Mouse (Mus musculus) testis, adult 2 months (tissue): Measurements from ENCODE around the gene Got1. TPM values are rescaled to one million over a fixed set of nuclear protein-coding genes. Genes with fewer than 3 reads are reported as not detected.

Experiments used
- H3K27ac ChIP-seq: fragments of 200-500 bp; 2 replicates; pipeline ENCODE4 v1.5.1; 2012; ENCODE audit warnings: low read depth, low read length; ENCODE audit not compliant: control insufficient read depth, insufficient read depth
- H3K27me3 ChIP-seq: fragments of 200-500 bp; 2 replicates; pipeline ENCODE4 v1.6.1; 2012; ENCODE audit warnings: mild to moderate bottlenecking, low read length, moderate library complexity; ENCODE audit not compliant: control insufficient read depth, insufficient read depth
- H3K36me3 ChIP-seq: fragments of 200-500 bp; 2 replicates; pipeline ENCODE4 v1.6.1; 2012; ENCODE audit warnings: mild to moderate bottlenecking, low read length; ENCODE audit not compliant: control insufficient read depth, insufficient read depth
- H3K4me1 ChIP-seq: fragments of 200-500 bp; 2 replicates; pipeline ENCODE4 v1.6.1; 2012; ENCODE audit warnings: low read length; ENCODE audit not compliant: control insufficient read depth, insufficient read depth
- H3K4me3 ChIP-seq: fragments of 200-500 bp; 2 replicates; pipeline ENCODE4 v1.5.1; 2012; ENCODE audit warnings: low read depth, mild to moderate bottlenecking, low read length, moderate library complexity, mixed read lengths; ENCODE audit not compliant: control insufficient read depth
- CTCF ChIP-seq: fragments of 200-500 bp; IDR thresholded peaks from 2 replicates; pipeline ENCODE4 v1.5.1; 2012; ENCODE audit warnings: low read depth, mild to moderate bottlenecking, inconsistent platforms, low read length, moderate library complexity; ENCODE audit not compliant: control insufficient read depth, insufficient read depth, insufficient replicate concordance
- POLR2A ChIP-seq: fragments of 200-500 bp; IDR thresholded peaks from 2 replicates; pipeline ENCODE4 v1.6.1; 2012; ENCODE audit warnings: low read depth, mild to moderate bottlenecking, inconsistent platforms, low read length, moderate library complexity; ENCODE audit not compliant: control insufficient read depth
- polyA plus RNA-seq: library from polyadenylated mRNA; depleted of rRNA; stranded (reverse); fragments of >200 nt; gene quantifications from 2 replicates; pipeline ENCODE4 v1.2.3, GENCODE M21; 2012

Got1 gene
- polyA plus RNA-seq, 1 experiment: 13.4 TPM

DNA sequence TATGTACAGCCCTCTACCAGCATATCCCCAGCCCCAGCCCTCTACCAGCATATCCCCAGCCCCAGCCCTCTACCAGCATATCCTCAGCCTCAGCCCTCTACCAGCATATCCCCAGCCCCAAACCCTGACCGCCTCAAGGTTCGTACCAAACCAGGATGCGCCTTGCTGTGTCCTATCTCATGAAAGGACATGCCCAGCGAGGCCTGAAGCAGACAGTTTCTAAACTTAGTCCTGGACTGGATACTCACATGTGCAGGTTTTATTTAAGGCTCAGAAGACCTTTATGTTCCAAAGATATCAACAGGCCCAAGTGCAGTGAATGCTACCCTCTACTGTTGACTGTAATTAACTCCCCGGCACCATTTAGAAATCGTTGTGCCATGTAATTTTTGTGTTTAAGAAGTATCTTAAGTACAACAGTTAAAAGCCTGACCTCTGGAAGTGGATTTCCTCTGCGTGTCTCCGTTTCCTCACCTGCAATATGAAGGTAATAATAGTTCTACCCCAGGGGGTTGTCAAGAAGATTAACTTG lies 3.7 kb upstream of the Got1 start:
- Histone ChIP-seq H3K27ac (no peak overlapping the region), H3K27me3 (no peaks in the 10 kb centered on the region)
- TF ChIP-seq POLR2A (no peak), CTCF (no peak)

DNA sequence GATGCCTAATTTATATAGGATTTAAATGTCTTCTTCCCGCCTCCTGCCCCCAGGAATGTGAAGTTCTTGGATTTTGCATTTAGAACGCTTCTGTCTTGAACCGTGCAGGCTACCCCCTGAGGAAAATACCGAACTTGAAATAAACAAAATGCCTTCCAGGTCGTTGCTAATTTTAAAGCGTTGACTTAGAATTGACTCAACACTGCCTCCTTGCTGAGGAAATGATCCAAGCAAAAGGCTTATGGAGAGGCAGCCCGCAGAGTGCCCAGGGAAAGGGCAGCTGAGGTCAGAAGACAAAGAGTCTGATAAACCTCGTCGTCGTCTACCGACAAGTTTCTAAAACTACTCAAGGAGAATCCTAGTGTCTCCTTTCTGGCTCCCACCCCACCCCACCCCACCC lies 2.7 kb upstream of the Got1 start:
- Histone ChIP-seq H3K4me3 (no peak overlapping the region), H3K27me3 (no peaks in the 10 kb centered on the region), H3K4me1 (peaks cover 14% of the 10 kb centered on the region), H3K27ac (no peak overlapping the region), H3K36me3 (no peaks in the 10 kb centered on the region)
- TF ChIP-seq CTCF: 0 out of 2 replicates have a peak, but pooled peaks have one; percentile 25
- no peak for TF ChIP-seq POLR2A

More for the DNA sequence above, 3.7 kb upstream of the Got1 start:
- Histone ChIP-seq H3K36me3 (no peaks in the 10 kb centered on the region), H3K4me3 (no peak overlapping the region), H3K4me1 (peaks cover 14% of the 10 kb centered on the region)

DNA sequence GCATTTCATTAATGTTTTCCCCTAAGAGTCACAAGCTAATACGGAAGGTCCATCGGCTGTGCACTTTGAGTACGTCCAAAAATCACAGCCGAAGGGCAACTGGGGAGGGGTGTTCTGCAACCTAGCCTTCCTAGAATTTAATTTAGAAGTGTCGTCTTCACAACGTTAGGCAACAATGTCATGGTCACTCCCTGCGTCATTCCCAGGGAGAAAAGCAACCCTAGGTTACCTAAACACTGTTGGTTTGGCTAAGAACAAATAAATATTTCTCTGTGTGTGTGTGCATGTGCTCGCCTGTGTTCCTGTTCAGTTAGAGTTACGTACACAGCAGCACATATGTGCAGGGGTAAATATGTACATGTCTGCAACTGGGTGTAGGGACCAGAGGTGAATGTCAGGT lies 1.6 kb upstream of the Got1 start:
- Histone ChIP-seq H3K4me1 (peaks cover 11% of the 10 kb centered on the region), H3K4me3 (no peak overlapping the region), H3K27ac (no peak overlapping the region), H3K36me3 (no peaks in the 10 kb centered on the region), H3K27me3 (no peaks in the 10 kb centered on the region)
- TF ChIP-seq CTCF (no peak), POLR2A (no peak)

DNA sequence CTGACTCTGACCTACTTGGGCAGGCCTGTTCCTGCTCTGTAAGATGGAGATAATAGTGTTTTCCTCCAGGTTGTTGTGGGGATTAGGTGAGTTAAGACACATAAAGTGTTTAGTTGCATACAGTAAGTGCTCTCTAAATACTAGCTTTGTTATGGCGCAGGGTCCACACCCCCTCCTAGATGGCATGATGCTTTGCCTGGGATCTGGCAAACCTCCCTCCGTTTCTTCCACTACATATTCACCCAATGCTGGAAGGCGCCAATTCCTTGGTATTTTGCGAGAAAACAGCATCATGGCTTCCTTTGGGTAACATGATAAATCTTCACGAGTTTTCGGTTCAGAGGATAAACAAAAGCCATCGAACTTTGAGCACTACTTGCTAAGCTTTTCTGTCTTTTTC lies 1.2 kb upstream of the Got1 start:
- no peaks in the 10 kb centered on the region for H3K36me3 ChIP-seq
- no peak for TF ChIP-seq CTCF
- TF ChIP-seq POLR2A: no peak

DNA sequence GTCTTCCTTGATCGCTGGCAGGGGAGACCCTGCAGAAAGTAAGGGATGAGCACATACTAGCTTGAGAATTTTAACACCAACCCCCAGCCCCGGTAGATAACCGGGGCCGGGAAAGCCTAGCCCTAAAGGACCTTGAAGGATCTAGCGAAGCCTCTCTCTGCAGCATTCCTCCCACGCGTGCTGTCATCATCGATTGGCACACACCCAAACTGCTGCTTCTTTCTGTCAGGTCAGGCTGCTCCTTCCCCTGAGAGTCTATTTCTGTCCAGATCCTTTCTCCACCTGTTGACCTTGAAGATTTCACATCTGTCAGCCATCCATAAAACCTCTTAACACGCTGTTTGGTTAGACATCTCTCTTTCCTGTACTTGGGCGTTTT lies 688 bp upstream of the Got1 start:
- Histone ChIP-seq H3K27me3 (no peaks in the 10 kb centered on the region), H3K4me3 (peak overlapping the region; percentile 89), H3K36me3 (no peaks in the 10 kb centered on the region), H3K4me1 (peaks cover 10% of the 10 kb centered on the region), H3K27ac (peak overlapping the region; percentile 74)
- TF ChIP-seq CTCF (no peak), POLR2A (no peak)

More for the DNA sequence above, 1.2 kb upstream of the Got1 start:
- Histone ChIP-seq H3K27me3 (no peaks in the 10 kb centered on the region), H3K4me3 (no peak overlapping the region), H3K27ac (peak overlapping the region; percentile 52), H3K4me1 (peaks cover 10% of the 10 kb centered on the region)

DNA sequence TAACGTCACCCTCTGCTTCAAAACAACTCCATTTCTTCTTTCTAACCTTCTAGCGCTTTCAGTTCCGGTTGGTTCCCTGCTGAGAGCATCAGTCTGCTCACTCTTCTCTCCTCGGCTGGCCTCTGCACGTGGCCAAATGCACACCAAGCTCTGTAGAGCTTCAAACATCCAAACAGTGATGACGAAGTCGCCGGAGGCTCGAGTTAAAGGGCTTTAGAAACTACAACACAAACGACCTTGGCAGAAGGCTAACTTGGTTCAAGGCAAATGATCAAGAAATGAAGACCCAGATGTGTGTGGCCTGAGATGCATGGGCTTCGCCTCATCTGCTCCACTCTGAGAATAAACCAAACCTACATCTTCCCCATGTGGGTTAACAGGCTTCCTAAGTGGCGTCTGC lies 854 bp downstream of the Got1 start:
- Histone ChIP-seq H3K36me3 (no peaks in the 10 kb centered on the region), H3K4me3 (peak overlapping the region; percentile 89), H3K4me1 (peaks cover 10% of the 10 kb centered on the region), H3K27me3 (no peaks in the 10 kb centered on the region), H3K27ac (no peak overlapping the region)
- TF ChIP-seq POLR2A (no peak), CTCF (no peak)

DNA sequence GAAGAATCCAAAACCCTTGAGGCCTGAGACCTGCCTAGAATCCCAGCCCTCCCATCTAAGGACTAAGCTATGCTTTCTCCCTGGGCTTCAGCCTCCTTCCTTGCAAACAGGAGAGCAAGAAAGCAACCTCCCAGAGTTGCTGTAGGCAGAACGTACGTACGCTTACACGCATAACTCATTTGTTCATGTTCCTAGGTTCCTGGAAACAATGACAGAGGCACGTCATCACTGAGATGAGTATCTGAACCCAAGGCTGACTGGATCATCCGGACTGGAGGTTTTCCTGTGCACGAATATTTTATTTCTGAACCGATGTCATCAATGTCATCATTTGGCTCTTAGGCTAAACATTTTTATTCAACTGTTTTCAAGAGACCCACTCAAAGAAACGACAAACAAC lies 2.4 kb downstream of the Got1 start:
- Histone ChIP-seq H3K27me3 (no peaks in the 10 kb centered on the region), H3K36me3 (no peaks in the 10 kb centered on the region), H3K27ac (no peak overlapping the region), H3K4me1 (peaks cover 10% of the 10 kb centered on the region), H3K4me3 (no peak overlapping the region)
- TF ChIP-seq POLR2A (no peak), CTCF (no peak)

DNA sequence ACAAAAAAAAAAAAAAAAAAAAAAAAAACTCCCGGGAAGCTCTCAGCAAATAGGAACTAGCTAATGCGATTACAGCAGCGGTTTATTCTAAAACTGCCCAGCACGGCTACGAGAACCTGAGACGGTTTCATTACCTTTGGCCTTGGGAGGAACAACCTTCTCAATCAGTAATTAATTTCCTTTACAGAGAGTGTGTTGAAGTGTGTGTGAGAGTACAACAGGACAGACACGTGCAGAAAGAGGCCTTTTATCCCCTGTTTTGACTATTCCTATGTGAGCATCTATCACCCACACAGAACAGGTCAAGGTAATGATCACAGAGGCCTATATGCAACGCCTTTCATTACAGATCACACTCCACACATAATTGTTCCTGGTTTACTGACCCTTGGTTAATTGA lies 3.0 kb downstream of the Got1 start:
- Histone ChIP-seq H3K27ac (no peak overlapping the region), H3K36me3 (no peaks in the 10 kb centered on the region), H3K4me1 (peaks cover 10% of the 10 kb centered on the region), H3K4me3 (no peak overlapping the region), H3K27me3 (no peaks in the 10 kb centered on the region)
- no peak for TF ChIP-seq POLR2A
- TF ChIP-seq CTCF: no peak
